Mouse (Mus musculus) layer of hippocampus, adult 18-20 months (tissue): Measurements from ENCODE around the gene Gas8. TPM values are rescaled to one million over a fixed set of nuclear protein-coding genes. Genes with fewer than 3 reads are reported as not detected.
"Not testable (repeated sequence)": the region's sequence is repeated elsewhere in the genome, so short reads cannot be mapped to it uniquely, and the experiment has no call there.

ENCODE experiments used
- DNase-seq, 2 experiments: peaks; one replicate each; pipeline ENCODE4 v3.0.0; 2022; ENCODE audit warnings: low spot score in 2 of 2
- total RNA-seq, 2 experiments: library from RNA; stranded (reverse); gene quantifications; 2 replicates each; pipeline ENCODE4 v1.2.3; 2021

The Gas8 gene
- total RNA-seq, 2 experiments from 2014 or later, result 23.4 to 24.8 TPM

DNA sequence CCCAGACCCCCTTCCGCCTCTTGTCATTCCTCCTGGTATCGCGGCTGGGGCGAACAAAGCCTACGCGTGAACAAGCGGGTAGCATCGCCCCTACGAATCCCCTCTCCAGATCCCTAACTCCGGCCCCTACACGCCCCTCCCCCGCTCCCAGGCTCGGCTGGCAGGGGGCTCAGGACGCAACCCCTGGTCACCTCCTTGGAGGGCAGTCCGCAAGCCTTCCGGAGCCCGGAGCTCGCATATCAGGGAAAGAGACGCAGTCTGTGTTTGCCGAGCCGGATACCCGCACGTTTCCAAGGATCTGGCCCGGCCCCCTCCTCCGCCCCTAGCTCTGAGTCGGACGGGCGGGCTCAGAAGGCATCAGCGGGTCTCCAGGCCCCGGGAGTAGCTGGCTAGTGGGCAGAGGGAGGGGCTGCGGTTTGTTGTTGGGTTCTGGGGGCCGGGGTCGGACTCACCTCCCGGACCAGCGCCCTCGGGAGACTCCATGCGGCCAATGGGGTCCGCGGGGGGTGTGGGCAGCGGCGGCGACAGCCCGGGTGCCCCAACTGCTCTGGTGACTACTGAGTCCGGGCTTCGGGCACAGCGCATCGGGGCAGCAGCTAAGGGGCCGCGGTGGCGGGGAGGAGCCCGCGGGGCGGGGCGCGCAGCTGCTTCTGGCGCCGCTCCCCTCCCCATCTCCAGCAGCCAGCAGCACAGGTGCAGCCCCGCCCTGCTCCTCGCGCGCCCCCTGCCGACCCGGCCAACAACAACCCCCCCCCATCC, 3.7 kb upstream of the Gas8 start, which contains the start of gene Dbndd1:
Dbndd1 (minus strand) TSS at position 683 of the 759 bp plus-strand sequence.
- DNase-seq, result peak in 1 of 2 experiments; percentile 25

DNA sequence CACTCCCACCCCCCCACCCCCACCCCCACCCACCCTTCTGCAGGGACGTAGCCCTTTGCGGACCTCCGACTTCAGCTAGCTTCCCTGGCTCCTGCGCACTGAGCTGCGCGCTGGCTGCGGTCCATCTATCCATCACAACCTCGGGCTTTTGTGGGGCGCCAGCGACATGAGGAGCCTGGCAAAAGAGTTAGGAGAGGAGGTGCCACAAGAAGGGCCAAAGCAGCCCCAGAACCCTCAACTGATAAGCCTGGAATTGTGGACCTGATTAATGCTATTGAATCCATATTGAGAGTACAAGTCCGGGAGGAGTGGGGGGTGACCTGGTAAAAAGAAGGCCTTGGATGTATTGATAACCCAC, 3.1 kb upstream of the Gas8 start:
- no peak for DNase-seq

GRCm38 (mm10) chr8:123516596-123516995, 2.0 kb upstream of the Gas8 start:
- DNase-seq, result no peak

- DNase-seq, result no peak
Measured at GRCm38 (mm10) chr8:123518172-123518571, 462 bp upstream of the Gas8 start.

GRCm38 (mm10) chr8:123520048-123520447, 1.4 kb downstream of the Gas8 start:
- not testable (repeated sequence) for DNase-seq

DNA sequence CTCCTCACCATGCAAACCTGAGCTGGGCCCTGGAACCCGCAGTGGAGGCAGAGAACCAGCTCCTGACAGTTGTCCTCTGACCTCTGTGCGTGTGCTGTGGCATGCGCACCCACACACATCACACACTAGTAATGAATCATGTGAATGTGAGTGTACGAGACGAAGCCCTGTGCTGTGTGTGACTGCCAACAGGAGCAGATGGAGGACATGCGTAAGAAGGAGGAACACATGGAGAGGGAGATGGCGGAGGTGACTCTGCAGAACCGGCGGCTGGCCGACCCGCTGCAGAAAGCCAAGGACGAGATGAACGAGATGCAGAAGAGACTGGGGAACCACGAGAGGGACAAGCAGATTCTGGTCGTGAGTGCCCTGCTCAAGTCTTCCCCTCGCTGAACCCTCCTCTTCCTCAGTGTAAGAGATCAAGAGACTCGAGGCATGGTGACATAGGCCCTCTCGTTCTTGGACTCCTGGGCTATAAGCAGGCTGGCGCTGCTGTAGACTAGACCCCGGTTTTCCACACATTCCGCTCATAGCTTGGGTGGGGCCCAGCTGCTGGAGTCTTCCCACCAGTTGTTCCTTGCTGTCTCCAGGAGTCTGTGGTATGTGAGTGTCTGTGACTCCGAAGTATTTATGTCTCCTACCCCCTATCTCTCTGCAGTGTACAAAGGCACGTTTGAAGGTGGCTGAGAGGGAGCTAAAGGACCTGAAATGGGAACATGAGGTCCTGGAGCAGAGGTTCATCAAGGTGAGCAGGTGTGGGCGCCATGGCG, 9.3 kb downstream of the Gas8 start:
- DNase-seq, result peak; percentile 57 to 71

GRCm38 (mm10) chr8:123536242-123536989, 17.8 kb downstream of the Gas8 start:
- DNase-seq, result no peak

DNA sequence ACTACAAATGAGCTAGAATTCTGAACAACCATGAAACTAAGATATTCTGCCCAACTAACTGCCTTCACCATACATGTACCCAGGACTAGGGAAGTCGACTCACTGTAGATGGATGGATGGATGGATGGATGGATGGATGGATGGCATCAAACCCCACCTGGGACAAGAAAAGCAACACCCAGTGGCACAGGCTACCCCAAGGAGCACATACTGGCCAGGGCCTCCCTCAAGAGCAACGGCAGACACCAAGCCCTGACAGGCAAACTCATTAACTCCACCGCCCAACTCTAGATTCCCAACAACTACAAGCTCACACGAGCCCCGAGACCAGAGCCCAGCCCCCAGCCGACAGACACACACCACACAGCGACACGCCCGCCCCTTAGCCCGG, 18.4 kb downstream of the Gas8 start:
- no peak for DNase-seq

- not testable (repeated sequence) for DNase-seq
Measured at GRCm38 (mm10) chr8:123537641-123538040, 19.0 kb downstream of the Gas8 start.

DNA sequence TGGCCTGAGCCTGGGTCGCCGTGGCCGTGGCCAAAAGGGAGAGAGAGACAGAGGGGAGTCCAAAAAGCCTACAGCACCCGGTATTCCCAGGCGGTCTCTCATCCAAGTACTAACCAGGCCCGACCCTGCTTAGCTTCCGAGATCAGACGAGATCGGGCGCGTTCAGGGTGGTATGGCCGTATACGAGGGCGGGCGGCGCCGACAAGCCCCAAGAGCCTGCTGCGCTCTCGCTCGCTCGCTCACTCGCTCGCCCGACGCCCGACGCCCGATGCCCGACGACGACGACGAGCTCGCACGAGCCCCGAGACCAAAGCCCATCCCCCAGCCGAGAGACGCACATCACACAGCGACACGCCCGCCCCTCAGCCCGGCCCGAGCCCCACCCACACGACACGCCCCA, 45.6 kb downstream of the Gas8 start:
- DNase-seq, result not testable (repeated sequence)

- DNase-seq, result not testable (repeated sequence)
Measured at GRCm38 (mm10) chr8:123575386-123575785, 56.8 kb downstream of the Gas8 start.

Other genes with a start within 250 kb of the Gas8 start
- 1 to 10 TPM; 1.2 to 1.7 TPM for gene Fanca, start 200.3 kb upstream of the Gas8 start, total RNA-seq
- 10 to 100 TPM; 17.0 TPM for gene Spire2, start 186.1 kb upstream of the Gas8 start, total RNA-seq
- gene Tcf25, start 145.1 kb upstream of the Gas8 start, total RNA-seq, result 100 to 1,000 TPM; 487 TPM
- gene Mc1r, start 111.7 kb upstream of the Gas8 start, total RNA-seq, result under 1 TPM in 1 of 2 experiments, not detected in 1; 0.07 TPM
- 100 to 1,000 TPM; 253 to 286 TPM for gene Tubb3, start 107.4 kb upstream of the Gas8 start, total RNA-seq
- 10 to 100 TPM; 54.0 to 54.7 TPM for gene Def8, start 95.3 kb upstream of the Gas8 start, total RNA-seq
- 10 to 100 TPM; 23.6 to 24.9 TPM for gene Afg3l1, start 40.9 kb upstream of the Gas8 start, total RNA-seq
- gene Dbndd1, start 3.4 kb upstream of the Gas8 start, total RNA-seq, result 1 to 10 TPM; 9.5 to 10.0 TPM
- 10 to 100 TPM; 44.0 to 53.9 TPM for gene Rhou, start 135.1 kb downstream of the Gas8 start, total RNA-seq